Mouse (Mus musculus) liver, embryonic 13.5 days (tissue): ENCODE results near the gene Dynlt1c. TPM values are rescaled to one million over a fixed set of nuclear protein-coding genes. Genes with fewer than 3 reads are reported as not detected.
"Not testable (repeated sequence)": the region's sequence is repeated elsewhere in the genome, so short reads cannot be mapped to it uniquely, and the experiment has no call there.

ENCODE experiments used
- ATAC-seq: fragments of 200-750 bp; cut with Nextera tagmentation; 2 replicates; pipeline ENCODE4 v1.8.0; 2017; ENCODE audit warnings: low read depth, mild to moderate bottlenecking, moderate number of reproducible peaks, moderate library complexity
- DNase-seq: peaks from one replicate; pipeline ENCODE4 v3.0.0; 2022
- H3K27ac ChIP-seq: fragments of 300-500 bp; sonication (generic); 2 replicates; pipeline ENCODE4 v1.5.1; 2015; ENCODE audit warnings: moderate library complexity, mild to moderate bottlenecking, inconsistent platforms
- H3K27me3 ChIP-seq: fragments of 300-500 bp; sonication (generic); 2 replicates; pipeline ENCODE4 v1.6.1; 2015; ENCODE audit warnings: mild to moderate bottlenecking, inconsistent platforms
- H3K36me3 ChIP-seq: fragments of 300-500 bp; sonication (generic); 2 replicates; pipeline ENCODE4 v1.6.1; 2015; ENCODE audit warnings: mild to moderate bottlenecking, inconsistent platforms
- H3K4me1 ChIP-seq: fragments of 300-500 bp; sonication (generic); replicated peaks from 2 replicates; pipeline ENCODE4 v1.6.1; 2015; ENCODE audit warnings: inconsistent platforms
- H3K4me2 ChIP-seq: fragments of 300-500 bp; sonication (generic); 2 replicates; pipeline ENCODE4 v1.6.1; 2015; ENCODE audit warnings: inconsistent platforms, mild to moderate bottlenecking, moderate library complexity
- H3K4me3 ChIP-seq: fragments of 300-500 bp; sonication (generic); replicated peaks from 2 replicates; pipeline ENCODE4 v1.5.1; 2015; ENCODE audit warnings: mild to moderate bottlenecking, inconsistent platforms
- H3K9ac ChIP-seq: fragments of 300-500 bp; sonication (generic); 2 replicates; pipeline ENCODE4 v1.6.1; 2015; ENCODE audit warnings: mild to moderate bottlenecking, inconsistent platforms
- H3K9me3 ChIP-seq: fragments of 300-500 bp; sonication (generic); replicated peaks from 2 replicates; pipeline ENCODE4 v1.6.1; 2016; ENCODE audit warnings: inconsistent platforms
- WGBS: fragments of 180-500 bp; shearing (Covaris S2); methylation state at CpG from one replicate; pipeline ENCODE4 v1.1.7; 2015; ENCODE audit not compliant: insufficient replicate concordance; 5-methylcytosine and 5-hydroxymethylcytosine counted together
- polyA plus RNA-seq: library from polyadenylated mRNA; unstranded; fragments of >200 nt; fragmentation: Nextera tagmentation; extraction: Ambion mirVana; gene quantifications from 2 replicates; pipeline ENCODE4 v1.2.1, GENCODE M21; 2015

Dynlt1c gene
- polyA plus RNA-seq, 1 experiment from 2014 or later: 6.4 TPM

- H3K9me3 ChIP-seq, H3K4me3 ChIP-seq, H3K9ac ChIP-seq, H3K4me1 ChIP-seq, H3K36me3 ChIP-seq, ATAC-seq, H3K27ac ChIP-seq, H3K4me2 ChIP-seq, H3K27me3 ChIP-seq, DNase-seq: not testable (repeated sequence)
- 66% methylated on average over 18 of the region's 20 CpGs for WGBS
Measured at GRCm38 (mm10) chr17:6620730-6621451, 19.4 kb downstream of the Dynlt1c start.

GRCm38 (mm10) chr17:6621976-6622375 lies 20.5 kb downstream of the Dynlt1c start:
- not testable (repeated sequence) for H3K36me3 ChIP-seq, H3K27me3 ChIP-seq, H3K27ac ChIP-seq, H3K4me2 ChIP-seq, H3K4me1 ChIP-seq, ATAC-seq, DNase-seq, H3K4me3 ChIP-seq, H3K9me3 ChIP-seq, H3K9ac ChIP-seq
- 68% methylated on average over 11 of the region's 12 CpGs for WGBS

DNA sequence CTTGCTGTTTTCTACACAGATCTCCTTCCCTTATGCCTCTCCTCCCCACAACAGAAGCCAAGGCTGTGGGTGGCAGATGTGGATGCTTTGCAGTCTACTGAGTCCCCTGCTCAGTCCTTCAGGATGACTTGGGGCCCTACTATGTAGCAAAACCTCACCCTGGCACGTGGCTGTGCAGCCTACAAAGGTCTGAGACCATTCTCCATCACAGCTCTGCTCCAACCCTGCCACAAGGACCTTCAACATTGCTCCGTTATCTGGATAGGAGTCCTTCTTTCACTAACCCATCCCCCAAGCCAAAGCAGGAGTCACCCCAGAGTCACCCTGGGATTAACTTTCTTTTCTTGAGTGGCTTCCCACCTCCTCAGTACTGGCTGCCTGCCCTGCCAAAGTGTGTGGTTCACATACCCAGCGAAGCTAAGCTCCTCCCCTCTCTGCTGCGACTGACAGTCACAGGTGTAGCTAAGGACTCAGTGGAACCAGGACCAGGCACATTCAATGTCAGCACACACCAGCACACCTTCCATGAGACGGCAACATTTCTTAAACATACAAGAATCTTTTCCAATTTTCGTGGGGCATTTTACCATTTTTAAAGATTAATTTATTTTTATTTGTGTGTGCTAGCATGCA lies 23.6 kb downstream of the Dynlt1c start:
- not testable (repeated sequence) for H3K4me1 ChIP-seq, H3K36me3 ChIP-seq, H3K27ac ChIP-seq, DNase-seq, H3K4me2 ChIP-seq, H3K9me3 ChIP-seq, H3K27me3 ChIP-seq, H3K4me3 ChIP-seq, H3K9ac ChIP-seq, ATAC-seq
- WGBS: 50% methylated on average over 2 of the region's 6 CpGs

- H3K4me2 ChIP-seq, H3K9me3 ChIP-seq, ATAC-seq, H3K4me1 ChIP-seq, H3K36me3 ChIP-seq, DNase-seq, H3K27me3 ChIP-seq, H3K27ac ChIP-seq, H3K9ac ChIP-seq, H3K4me3 ChIP-seq: not testable (repeated sequence)
- WGBS: 71% methylated on average over 4 of the region's 4 CpGs
Measured at GRCm38 (mm10) chr17:6630398-6630797, 28.9 kb downstream of the Dynlt1c start.

DNA sequence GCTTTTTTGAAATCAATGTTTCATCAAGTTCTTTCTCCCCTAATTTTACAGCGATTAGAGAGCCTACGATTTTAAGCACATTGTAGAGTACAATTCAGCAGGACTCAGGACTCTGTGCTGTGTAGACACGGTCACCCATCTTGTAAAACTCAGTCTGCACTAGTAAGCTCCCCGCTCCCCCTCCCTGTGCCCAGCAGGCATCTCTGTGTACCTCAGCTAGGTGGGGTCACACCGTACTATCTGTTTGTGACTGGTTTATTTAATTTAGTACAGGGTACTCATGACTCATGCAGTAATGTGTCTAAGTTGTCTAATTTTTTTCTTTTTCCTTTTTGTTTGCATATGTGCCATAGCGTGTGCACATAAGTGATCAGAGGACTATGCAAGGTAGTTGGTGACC lies 31.4 kb downstream of the Dynlt1c start:
- H3K4me3 ChIP-seq, H3K9me3 ChIP-seq, H3K9ac ChIP-seq, H3K4me1 ChIP-seq, H3K4me2 ChIP-seq, ATAC-seq, DNase-seq, H3K36me3 ChIP-seq, H3K27me3 ChIP-seq, H3K27ac ChIP-seq: not testable (repeated sequence)
- WGBS: 80% methylated on average over 6 of the region's 6 CpGs

DNA sequence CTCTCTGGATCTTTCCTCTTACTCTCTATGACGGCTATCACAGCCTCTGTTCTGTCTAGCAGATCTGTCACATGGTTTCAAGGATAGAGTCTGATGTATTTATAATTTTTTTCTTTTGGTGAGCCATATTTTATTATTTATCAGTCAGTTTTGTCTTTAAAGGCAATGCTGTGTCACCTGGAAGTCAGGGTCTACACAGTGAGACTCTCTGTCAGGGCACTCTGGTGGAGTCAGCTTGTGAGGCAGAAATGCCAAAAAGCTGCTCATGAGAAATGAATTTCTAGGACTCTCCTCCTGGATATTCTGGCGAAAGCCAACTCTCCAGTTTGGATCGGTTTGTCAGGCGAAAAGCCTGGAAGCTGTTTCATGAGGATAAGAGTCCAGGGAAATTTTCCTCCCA lies 34.3 kb downstream of the Dynlt1c start:
- not testable (repeated sequence) for H3K27me3 ChIP-seq, ATAC-seq, H3K4me1 ChIP-seq, DNase-seq, H3K36me3 ChIP-seq, H3K9ac ChIP-seq, H3K27ac ChIP-seq, H3K9me3 ChIP-seq, H3K4me3 ChIP-seq, H3K4me2 ChIP-seq
- WGBS: 78% methylated on average over 1 of the region's 4 CpGs

DNA sequence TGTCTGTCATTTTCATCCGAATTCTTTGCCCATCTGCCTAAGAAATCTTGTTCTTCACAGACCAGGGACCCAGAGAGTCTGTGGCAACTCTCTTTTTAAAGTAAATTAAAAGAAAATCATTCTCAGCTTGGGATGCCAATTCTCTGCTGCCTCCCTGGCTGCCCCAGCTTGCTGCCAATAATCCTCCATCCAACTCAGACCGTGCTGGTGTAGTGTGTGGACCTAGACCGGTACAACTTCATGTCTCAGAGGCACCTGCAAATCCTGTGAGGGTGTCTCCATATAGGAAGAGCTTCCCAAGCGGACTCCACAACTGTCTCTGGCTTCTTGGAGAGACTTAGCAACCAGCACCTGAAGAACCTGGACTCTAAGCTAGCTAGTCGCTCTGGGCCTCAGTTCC lies 35.4 kb downstream of the Dynlt1c start:
- no peaks in the 10 kb centered on the region for H3K27me3 ChIP-seq
- H3K36me3 ChIP-seq: no peaks in the 10 kb centered on the region
- DNase-seq: no peak
- no peak overlapping the region for H3K27ac ChIP-seq
- ATAC-seq: no peak
- H3K9ac ChIP-seq: no peak overlapping the region
- WGBS: 66% methylated on average over 5 of the region's 5 CpGs
- H3K4me2 ChIP-seq: no peak overlapping the region
- H3K4me1 ChIP-seq: no peaks in the 10 kb centered on the region
- no peak overlapping the region for H3K4me3 ChIP-seq
- H3K9me3 ChIP-seq: no peaks in the 10 kb centered on the region

DNA sequence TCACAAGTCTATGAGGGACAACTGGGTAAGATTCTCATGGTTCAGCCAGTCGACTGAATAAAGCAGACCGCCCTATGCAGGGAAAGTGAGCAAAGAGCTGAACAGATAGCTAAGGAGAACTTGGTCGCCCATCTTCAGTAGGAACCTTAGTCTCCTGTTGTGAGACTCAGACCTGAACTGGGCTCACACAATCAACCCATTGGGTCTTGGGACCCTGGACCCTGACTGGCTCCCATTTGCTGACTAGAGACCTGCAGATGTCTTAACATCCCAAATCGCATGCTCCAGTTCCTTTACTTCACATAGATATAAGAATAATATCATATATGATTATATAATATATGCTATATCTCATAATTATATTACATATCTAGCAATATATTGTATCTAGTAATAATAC lies 36.0 kb downstream of the Dynlt1c start:
- not testable (repeated sequence) for H3K36me3 ChIP-seq, H3K4me2 ChIP-seq, H3K4me1 ChIP-seq, H3K9ac ChIP-seq, H3K4me3 ChIP-seq, H3K27ac ChIP-seq, DNase-seq, H3K27me3 ChIP-seq, ATAC-seq, H3K9me3 ChIP-seq
- 74% methylated on average over 4 of the region's 4 CpGs for WGBS

DNA sequence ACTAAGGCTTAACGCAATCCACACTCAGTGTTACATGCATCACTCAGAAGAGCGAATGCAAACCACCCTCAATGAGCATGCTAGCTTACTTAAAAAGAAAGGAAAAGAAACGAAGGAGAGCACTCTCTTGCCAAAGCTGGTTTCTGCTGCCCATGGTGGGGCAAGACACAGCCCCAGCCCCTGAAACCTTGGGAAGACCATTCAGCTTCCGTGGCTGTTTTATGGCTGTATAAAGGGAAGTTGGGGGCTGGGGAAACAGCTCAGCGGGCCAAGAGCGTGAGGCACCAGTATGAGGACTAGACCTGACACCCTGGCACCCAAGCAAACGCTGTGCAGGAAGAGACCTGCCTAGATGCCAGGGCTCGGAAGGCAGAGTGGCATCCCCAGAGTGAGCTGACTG lies 37.0 kb downstream of the Dynlt1c start:
- H3K9me3 ChIP-seq, H3K4me1 ChIP-seq, H3K4me2 ChIP-seq, H3K27ac ChIP-seq, DNase-seq, ATAC-seq, H3K36me3 ChIP-seq, H3K27me3 ChIP-seq, H3K4me3 ChIP-seq, H3K9ac ChIP-seq: not testable (repeated sequence)
- 59% methylated on average over 8 of the region's 8 CpGs for WGBS

DNA sequence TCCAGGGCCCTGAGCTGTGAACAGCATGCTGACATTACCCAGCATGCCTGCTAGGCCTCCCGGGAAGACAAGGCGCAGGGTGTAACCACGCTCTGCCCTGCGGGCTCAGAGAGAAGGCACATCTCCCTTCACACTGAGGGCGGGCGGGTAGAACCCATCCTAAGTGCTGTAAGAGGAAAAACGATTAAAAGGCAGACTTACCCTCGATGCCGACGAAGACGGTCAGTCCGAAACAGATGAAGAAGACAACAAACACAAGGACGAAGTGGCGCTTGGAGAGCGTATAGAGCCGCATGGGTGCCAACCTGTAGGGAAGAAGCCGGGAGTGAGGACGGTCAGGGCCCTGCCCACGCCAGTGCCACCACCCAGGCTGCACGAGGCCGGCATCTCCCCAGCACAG lies 38.0 kb downstream of the Dynlt1c start:
- not testable (repeated sequence) for H3K9me3 ChIP-seq, ATAC-seq, H3K36me3 ChIP-seq, H3K4me2 ChIP-seq, H3K27me3 ChIP-seq, H3K27ac ChIP-seq, DNase-seq, H3K4me3 ChIP-seq, H3K9ac ChIP-seq, H3K4me1 ChIP-seq
- WGBS: 79% methylated on average over 17 of the region's 21 CpGs

DNA sequence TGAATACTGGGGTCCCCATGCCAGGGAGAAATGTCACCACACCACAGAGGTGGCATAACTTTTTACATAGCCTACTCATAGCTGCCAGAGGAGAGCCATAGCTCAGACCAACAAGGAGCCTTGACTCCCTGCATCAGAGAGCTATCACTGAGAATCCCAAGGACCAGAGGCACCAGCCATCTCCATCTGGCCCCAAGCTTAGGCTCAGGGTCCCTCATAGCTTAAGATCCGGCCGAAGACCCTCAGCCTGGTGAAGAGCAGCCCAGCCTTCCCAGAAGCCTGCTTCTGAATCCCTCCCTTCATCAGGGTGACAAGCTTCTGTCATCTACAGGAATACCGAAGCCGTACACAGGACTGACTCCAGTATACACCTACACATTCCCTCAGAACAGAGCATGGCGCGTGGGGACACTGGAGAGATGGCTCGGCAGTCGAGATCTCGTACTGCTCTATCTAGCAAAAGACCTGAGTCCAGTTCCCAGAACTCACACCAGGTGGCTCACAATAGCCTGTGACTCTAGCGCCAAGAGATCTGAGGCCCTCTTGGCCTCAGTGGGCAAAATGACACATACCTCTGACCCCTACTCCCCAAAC lies 38.7 kb downstream of the Dynlt1c start:
- not testable (repeated sequence) for H3K27me3 ChIP-seq, DNase-seq, H3K4me2 ChIP-seq, H3K4me1 ChIP-seq, H3K36me3 ChIP-seq, H3K9me3 ChIP-seq, H3K27ac ChIP-seq, H3K4me3 ChIP-seq, ATAC-seq, H3K9ac ChIP-seq
- WGBS: 81% methylated on average over 10 of the region's 10 CpGs
